Mouse (Mus musculus) liver, postnatal 0 days (tissue): ENCODE results near the gene Nup107.

Experiments used
- CTCF ChIP-seq: sonication (generic); IDR thresholded peaks from 2 replicates; pipeline ENCODE4 v1.5.1; 2016; ENCODE audit warnings: antibody characterized with exemption, low read depth
- EP300 ChIP-seq: IDR thresholded peaks from 2 replicates; pipeline ENCODE4 v1.6.1; 2016; ENCODE audit warnings: antibody characterized with exemption, low read depth, mild to moderate bottlenecking

DNA sequence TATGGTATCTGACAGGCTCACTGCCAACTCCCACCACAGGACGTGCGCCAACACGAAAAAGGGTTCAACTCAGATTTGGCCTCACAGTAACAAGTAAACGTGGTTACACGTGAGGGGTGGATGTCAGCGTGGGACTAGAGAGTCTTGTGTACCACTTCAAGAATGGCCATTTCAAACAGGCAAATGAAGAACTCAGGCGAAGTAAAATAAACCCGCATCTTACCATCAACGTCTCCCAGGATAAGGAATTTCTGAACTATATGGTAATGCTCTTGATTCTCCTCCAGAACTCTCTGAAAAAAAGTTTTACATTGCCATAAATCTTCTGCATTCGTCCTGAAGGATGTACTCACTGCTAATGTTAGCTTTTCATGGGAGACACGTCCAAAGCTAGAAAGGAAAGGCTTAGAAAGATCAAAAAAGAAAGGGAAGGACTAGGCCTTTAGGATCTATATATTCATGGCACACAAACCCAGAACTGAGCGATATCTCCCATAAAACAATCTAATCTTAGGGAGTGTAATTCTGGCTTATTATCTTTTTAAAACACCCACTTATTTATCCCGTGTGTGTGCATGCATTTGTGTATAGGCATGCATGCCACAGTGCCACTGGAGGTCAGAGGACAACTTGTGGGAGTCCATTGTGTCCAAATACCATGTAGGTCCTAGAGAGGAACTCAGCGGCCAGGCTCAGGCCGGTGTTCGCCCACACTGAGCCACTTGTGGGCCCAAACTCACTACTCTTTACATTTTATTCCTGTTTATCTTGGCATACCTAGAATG, 26.2 kb downstream of the Nup107 start:
- TF ChIP-seq EP300 (no peak), CTCF (no peak)
